Mouse (Mus musculus) midbrain, embryonic 11.5 days (tissue): ENCODE measurements around the gene Hist2h2ac. TPM values are rescaled to one million over a fixed set of nuclear protein-coding genes. Genes with fewer than 3 reads are reported as not detected.

Experiments
- ATAC-seq: fragments of 200-750 bp; cut with Nextera tagmentation; 2 replicates; pipeline ENCODE4 v1.8.0; 2017; ENCODE audit warnings: moderate TSS enrichment, moderate library complexity; ENCODE audit not compliant: low FRiP score
- DNase-seq: peaks from one replicate; pipeline ENCODE4 v3.0.0; 2015; ENCODE audit warnings: low spot score; ENCODE audit errors: missing footprints
- H3K27ac ChIP-seq: fragments of 300-500 bp; sonication (generic); 2 replicates; pipeline ENCODE4 v1.5.1; 2014; ENCODE audit warnings: low read depth, low read length
- H3K27me3 ChIP-seq: fragments of 300-500 bp; sonication (generic); 2 replicates; pipeline ENCODE4 v1.6.1; 2014; ENCODE audit warnings: mild to moderate bottlenecking, low read length, moderate library complexity, mixed read lengths; ENCODE audit not compliant: control insufficient read depth, insufficient read depth
- H3K36me3 ChIP-seq: fragments of 300-500 bp; sonication (generic); 2 replicates; pipeline ENCODE4 v1.6.1; 2014; ENCODE audit warnings: mild to moderate bottlenecking, low read length, moderate library complexity, mixed read lengths; ENCODE audit not compliant: control insufficient read depth, insufficient read depth
- H3K4me1 ChIP-seq: fragments of 300-500 bp; sonication (generic); 2 replicates; pipeline ENCODE4 v1.6.1; 2014; ENCODE audit warnings: low read length; ENCODE audit not compliant: control insufficient read depth, insufficient read depth
- H3K4me2 ChIP-seq: fragments of 300-500 bp; sonication (generic); 2 replicates; pipeline ENCODE4 v1.6.1; 2014; ENCODE audit warnings: mild to moderate bottlenecking, moderate library complexity
- H3K4me3 ChIP-seq: fragments of 300-500 bp; sonication (generic); 2 replicates; pipeline ENCODE4 v1.5.1; 2014; ENCODE audit warnings: low read depth, low read length
- H3K9ac ChIP-seq: fragments of 300-500 bp; sonication (generic); 2 replicates; pipeline ENCODE4 v1.6.1; 2014; ENCODE audit warnings: low read length
- H3K9me3 ChIP-seq: fragments of 300-500 bp; sonication (generic); 2 replicates; pipeline ENCODE4 v1.6.1; 2016; ENCODE audit warnings: low read length; ENCODE audit not compliant: control insufficient read depth
- WGBS: fragments of 180-500 bp; shearing (Covaris S2); extraction: QIAGEN DNeasy Blood & Tissue Kit; methylation state at CpG from one replicate; pipeline ENCODE4 v1.1.7; 2014; 5-methylcytosine and 5-hydroxymethylcytosine counted together
- polyA plus RNA-seq: library from polyadenylated mRNA; unstranded; fragments of >200 nt; fragmentation: Nextera tagmentation; extraction: Ambion mirVana; gene quantifications from 2 replicates; pipeline ENCODE4 v1.2.1, GENCODE M21; 2014

Hist2h2ac gene
- polyA plus RNA-seq, 1 experiment from 2014 or later, result 16.0 TPM

GRCm38 (mm10) chr3:96234914-96235313 lies 14.2 kb upstream of the Hist2h2ac start:
- ATAC-seq, result no peak
- peaks cover 9% of the 10 kb centered on the region for H3K4me1 ChIP-seq
- H3K9ac ChIP-seq, result no peak overlapping the region
- no peaks in the 10 kb centered on the region for H3K27me3 ChIP-seq
- H3K9me3 ChIP-seq, result no peaks in the 10 kb centered on the region
- no peaks in the 10 kb centered on the region for H3K36me3 ChIP-seq
- DNase-seq, result no peak
- no peak overlapping the region for H3K4me2 ChIP-seq
- 96% methylated on average over 2 of the region's 2 CpGs for WGBS
- H3K4me3 ChIP-seq, result no peak overlapping the region
- no peak overlapping the region for H3K27ac ChIP-seq

DNA sequence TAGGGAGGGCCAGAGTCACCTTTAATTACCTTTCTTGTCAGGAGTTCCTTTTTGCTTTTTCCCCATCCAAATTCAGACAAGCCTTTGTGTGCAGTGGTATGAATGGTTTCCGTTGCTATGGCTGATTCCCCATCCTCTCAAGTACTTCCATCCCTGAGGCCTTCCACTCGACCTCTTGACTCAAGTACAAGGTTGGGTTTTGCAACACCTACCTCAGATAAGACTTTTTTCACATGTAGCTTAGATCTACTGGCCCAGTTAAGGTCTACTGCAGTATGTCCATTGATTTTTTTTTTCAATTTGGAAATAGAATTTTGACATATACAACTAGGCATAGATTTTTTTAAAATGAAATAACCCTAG lies 11.1 kb upstream of the Hist2h2ac start:
- ATAC-seq (no peak), DNase-seq (no peak)
- Histone ChIP-seq H3K27me3 (no peaks in the 10 kb centered on the region), H3K36me3 (no peaks in the 10 kb centered on the region), H3K4me1 (no peaks in the 10 kb centered on the region), H3K4me3 (no peak overlapping the region), H3K9me3 (no peaks in the 10 kb centered on the region), H3K27ac (no peak overlapping the region), H3K9ac (no peak overlapping the region), H3K4me2 (no peak overlapping the region)
- 62% methylated on average over 2 of the region's 2 CpGs for WGBS

GRCm38 (mm10) chr3:96230910-96231757 lies 10.5 kb upstream of the Hist2h2ac start:
- Histone ChIP-seq H3K9ac (no peak overlapping the region), H3K4me2 (no peak overlapping the region), H3K27me3 (no peaks in the 10 kb centered on the region), H3K9me3 (no peaks in the 10 kb centered on the region), H3K4me3 (no peak overlapping the region), H3K27ac (no peak overlapping the region), H3K36me3 (no peaks in the 10 kb centered on the region), H3K4me1 (peaks cover under 1% of the 10 kb centered on the region; the same call in 1 of the 2 replicates)
- ATAC-seq (no peak), DNase-seq (no peak)
- 78% methylated on average over 4 of the region's 4 CpGs for WGBS

GRCm38 (mm10) chr3:96230404-96230803 lies 9.7 kb upstream of the Hist2h2ac start:
- no peaks in the 10 kb centered on the region for H3K9me3 ChIP-seq
- no peak overlapping the region for H3K4me2 ChIP-seq
- H3K9ac ChIP-seq, result no peak overlapping the region
- no peak for DNase-seq
- no peaks in the 10 kb centered on the region for H3K36me3 ChIP-seq
- ATAC-seq, result no peak
- H3K4me1 ChIP-seq, result peaks cover 5% of the 10 kb centered on the region; the same call in 1 of the 2 replicates
- no peaks in the 10 kb centered on the region for H3K27me3 ChIP-seq
- whole genome bisulfite sequencing, result 79% methylated on average over 2 of the region's 2 CpGs
- no peak overlapping the region for H3K4me3 ChIP-seq
- no peak overlapping the region for H3K27ac ChIP-seq

GRCm38 (mm10) chr3:96228828-96229227 lies 8.1 kb upstream of the Hist2h2ac start:
- Histone ChIP-seq H3K36me3 (no peaks in the 10 kb centered on the region), H3K27ac (no peak overlapping the region), H3K9ac (no peak overlapping the region), H3K4me3 (no peak overlapping the region), H3K27me3 (no peaks in the 10 kb centered on the region), H3K9me3 (no peaks in the 10 kb centered on the region), H3K4me2 (no peak overlapping the region), H3K4me1 (peaks cover 7% of the 10 kb centered on the region; the same call in 1 of the 2 replicates)
- no peak for ATAC-seq
- WGBS, result 87% methylated on average over 2 of the region's 2 CpGs
- DNase-seq, result no peak

DNA sequence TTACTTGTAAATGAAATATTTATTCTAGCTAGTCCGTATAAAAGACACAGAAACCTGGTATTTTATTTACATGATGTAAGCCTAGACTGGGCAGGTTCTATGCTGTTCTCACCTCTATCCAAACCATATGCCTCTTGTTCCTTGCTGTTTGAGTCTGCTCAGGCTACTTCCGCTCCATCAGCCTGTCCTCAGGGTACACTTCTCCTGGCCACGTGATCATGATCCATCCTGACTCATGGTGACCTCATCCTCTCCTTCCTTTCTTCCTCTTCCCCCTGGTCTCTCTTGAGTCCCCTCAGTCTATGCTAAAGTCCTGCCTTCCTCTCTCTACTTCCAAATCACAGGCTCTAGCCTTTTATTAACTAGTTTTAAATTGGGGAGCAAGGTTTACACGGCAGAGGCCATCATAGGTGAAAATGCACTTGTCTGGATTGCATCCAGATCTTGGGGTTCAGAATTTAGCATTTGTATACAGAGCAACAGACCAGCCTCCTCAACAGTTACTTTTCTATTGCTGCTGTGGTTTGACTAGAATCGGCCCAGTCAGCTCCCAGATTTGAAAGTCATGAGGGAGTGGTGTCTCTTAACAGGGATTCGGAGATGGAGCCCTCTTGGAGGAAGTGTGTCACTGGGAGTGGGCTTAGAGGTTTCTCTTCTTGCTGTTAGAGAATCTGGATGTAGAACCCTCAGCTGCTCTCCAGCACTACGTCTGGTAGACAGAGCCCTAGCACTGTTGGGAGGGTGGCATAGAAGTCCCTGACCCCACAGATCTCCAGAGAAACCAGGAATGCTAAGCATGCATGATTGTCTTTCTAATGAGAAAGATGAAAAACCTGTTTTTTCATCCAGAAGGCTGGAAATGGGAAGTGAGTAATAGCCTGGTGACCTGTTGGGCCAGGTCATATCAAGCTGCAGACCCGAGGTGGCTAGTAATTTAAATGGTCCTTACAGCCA lies 6.3 kb upstream of the Hist2h2ac start:
- WGBS, result 76% methylated on average over 8 of the region's 8 CpGs
- no peaks in the 10 kb centered on the region for H3K27me3 ChIP-seq
- ATAC-seq (no peak), DNase-seq (no peak)
- no peaks in the 10 kb centered on the region for H3K36me3 ChIP-seq
- peaks cover 15% of the 10 kb centered on the region; the same call in 1 of the 2 replicates for H3K4me1 ChIP-seq
- H3K9ac ChIP-seq, result no peak overlapping the region
- no peaks in the 10 kb centered on the region for H3K9me3 ChIP-seq
- no peak overlapping the region for H3K27ac ChIP-seq
- no peak overlapping the region for H3K4me3 ChIP-seq
- H3K4me2 ChIP-seq, result no peak overlapping the region

DNA sequence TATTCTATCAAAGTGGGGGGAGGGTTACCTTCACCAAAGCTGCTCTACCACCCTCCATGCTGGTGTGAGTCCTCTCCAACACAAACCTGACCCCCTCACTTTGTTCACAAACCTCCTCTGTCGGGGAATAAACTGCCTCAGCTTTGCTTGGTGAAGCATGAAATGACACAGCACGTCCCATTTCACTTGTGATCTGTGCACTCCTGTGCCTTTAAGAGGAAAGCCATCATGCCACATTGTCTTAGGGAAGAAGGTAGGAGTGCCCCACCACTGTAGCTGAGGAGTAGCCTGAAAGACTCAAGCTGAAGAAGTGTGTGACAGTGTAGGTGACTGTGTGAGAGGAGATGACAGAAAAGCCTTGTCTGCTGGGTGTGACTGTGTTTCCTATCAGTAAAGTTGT lies 4.7 kb upstream of the Hist2h2ac start:
- H3K4me3 ChIP-seq, result no peak overlapping the region
- WGBS, result 15% methylated on average over 2 of the region's 2 CpGs
- H3K9me3 ChIP-seq, result no peaks in the 10 kb centered on the region
- peak overlapping the region; percentile 18 for H3K9ac ChIP-seq
- H3K4me1 ChIP-seq, result peaks cover 21% of the 10 kb centered on the region
- ATAC-seq, result no peak
- H3K27me3 ChIP-seq, result no peaks in the 10 kb centered on the region
- H3K36me3 ChIP-seq, result no peaks in the 10 kb centered on the region
- DNase-seq, result no peak
- no peak overlapping the region for H3K4me2 ChIP-seq
- no peak overlapping the region for H3K27ac ChIP-seq

DNA sequence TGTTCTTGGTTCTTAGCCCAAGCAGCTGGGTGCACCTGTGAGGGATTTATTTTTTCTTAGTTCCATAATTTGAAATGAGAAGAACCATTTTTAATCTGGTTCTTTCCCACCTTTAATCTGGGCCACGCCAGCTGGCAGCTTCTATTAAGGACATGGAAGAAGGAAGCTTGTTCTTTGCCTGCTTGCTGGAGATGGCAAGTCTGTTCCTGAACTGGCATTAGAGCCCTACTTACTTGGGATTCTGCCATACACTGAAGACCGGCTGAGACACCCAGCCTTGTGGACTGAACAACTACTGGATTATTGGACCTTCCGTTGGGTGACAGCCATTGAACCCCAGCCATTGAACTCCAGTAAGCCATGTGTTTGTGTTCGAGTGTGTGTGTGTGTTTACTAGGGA lies 2.1 kb upstream of the Hist2h2ac start:
- WGBS, result 89% methylated on average over 4 of the region's 4 CpGs
- no peak overlapping the region for H3K9ac ChIP-seq

DNA sequence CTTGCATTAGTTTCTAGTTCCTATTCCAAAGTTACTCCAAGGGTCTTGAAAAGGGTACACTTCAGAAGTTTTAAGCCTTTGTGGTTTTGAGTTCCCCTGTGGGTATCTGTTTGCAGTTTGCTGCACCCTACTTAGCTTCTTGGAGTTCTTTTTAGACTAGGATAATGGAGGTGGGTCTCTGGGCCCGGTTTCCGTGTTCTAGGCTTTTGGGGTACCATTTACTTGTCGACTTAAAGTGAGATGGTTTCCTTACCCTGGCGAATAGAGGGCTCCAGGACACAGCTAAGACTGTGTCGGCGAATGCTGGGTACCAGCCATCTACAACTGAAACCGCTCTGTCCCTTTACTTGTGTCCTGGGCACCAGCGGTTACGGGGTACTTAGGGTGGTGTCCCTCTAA lies 959 bp upstream of the Hist2h2ac start:
- peak overlapping the region; percentile 94 for H3K9ac ChIP-seq
- peak overlapping the region; percentile 85 for H3K4me2 ChIP-seq
- no peaks in the 10 kb centered on the region for H3K36me3 ChIP-seq
- 14% methylated on average over 9 of the region's 9 CpGs for WGBS
- no peaks in the 10 kb centered on the region for H3K27me3 ChIP-seq
- peak overlapping the region; percentile 60 for H3K4me3 ChIP-seq
- H3K4me1 ChIP-seq, result peaks cover 26% of the 10 kb centered on the region
- no peak for ATAC-seq
- H3K27ac ChIP-seq, result peak overlapping the region; percentile 96
- no peaks in the 10 kb centered on the region for H3K9me3 ChIP-seq
- peak; percentile 93 for DNase-seq

More for the DNA sequence above, 2.1 kb upstream of the Hist2h2ac start:
- DNase-seq, result no peak
- Histone ChIP-seq H3K27ac (no peak overlapping the region), H3K4me2 (peak overlapping the region; percentile 5), H3K9me3 (no peaks in the 10 kb centered on the region), H3K4me1 (peaks cover 26% of the 10 kb centered on the region), H3K4me3 (no peak overlapping the region), H3K36me3 (no peaks in the 10 kb centered on the region), H3K27me3 (no peaks in the 10 kb centered on the region)
- no peak for ATAC-seq
